Mouse (Mus musculus) CH12.LX (cell line): ENCODE results near the gene Mettl16. TPM values are rescaled to one million over a fixed set of nuclear protein-coding genes. Genes with fewer than 3 reads are reported as not detected.

Source experiments
- DNase-seq: peaks from one replicate; pipeline ENCODE4 v3.0.0-alpha.2; 2013; ENCODE audit errors: extremely low read depth
- H3K27ac ChIP-seq: 2 replicates; pipeline ENCODE4 v1.5.1; 2012; ENCODE audit warnings: low read depth, mild to moderate bottlenecking, control low read depth, moderate library complexity; ENCODE audit not compliant: insufficient read depth
- H3K27me3 ChIP-seq: replicated peaks from 2 replicates; pipeline ENCODE3; 2012; ENCODE audit warnings: inconsistent platforms
- H3K36me3 ChIP-seq, 2 experiments: replicated peaks in 1 of 2; 2 replicates each; pipeline versions ENCODE3 to v1.6.1; 2012; ENCODE audit warnings: inconsistent platforms in 1 of 2, low read length in 1 of 2, mild to moderate bottlenecking in 1 of 2, mixed read lengths in 1 of 2, moderate library complexity in 1 of 2; ENCODE audit not compliant: control insufficient read depth in 1 of 2, insufficient read depth in 1 of 2
- H3K4me1 ChIP-seq, 2 experiments: 2 replicates each; pipeline ENCODE4 v1.6.1; 2012; ENCODE audit warnings: inconsistent platforms in 1 of 2, moderate library complexity in 1 of 2; ENCODE audit not compliant: insufficient read depth in 2 of 2, control insufficient read depth in 1 of 2
- H3K4me2 ChIP-seq: 2 replicates; pipeline ENCODE4 v1.6.1; 2012; ENCODE audit warnings: low read depth, mild to moderate bottlenecking, control low read depth; ENCODE audit not compliant: poor library complexity, insufficient read depth, severe bottlenecking
- H3K4me3 ChIP-seq, 3 experiments: fragments of 150-350 bp in 1 of 3; sonication (generic) in 1 of 3; replicated peaks in 1 of 3; 2 replicates each; pipeline versions ENCODE3 to v1.5.1; 2011 to 2012; ENCODE audit warnings: low read depth in 2 of 3, low read length in 2 of 3, mild to moderate bottlenecking in 2 of 3, moderate library complexity in 2 of 3, control low read depth in 1 of 3, improper control_type of control experiment in 1 of 3, inconsistent platforms in 1 of 3, mixed read lengths in 1 of 3; ENCODE audit not compliant: poor library complexity in 1 of 3
- H3K79me2 ChIP-seq: replicated peaks from 2 replicates; pipeline ENCODE4 v1.6.1; 2012; ENCODE audit warnings: mild to moderate bottlenecking, moderate library complexity; ENCODE audit not compliant: control insufficient read depth, poor library complexity, insufficient read depth, severe bottlenecking; ENCODE audit errors: extremely low read depth
- H3K9ac ChIP-seq: 2 replicates; pipeline ENCODE4 v1.6.1; 2012; ENCODE audit warnings: low read depth, mild to moderate bottlenecking, control low read depth, moderate library complexity; ENCODE audit not compliant: insufficient read depth
- H3K9me3 ChIP-seq: replicated peaks from 2 replicates; pipeline ENCODE3; 2012; ENCODE audit warnings: low read length, inconsistent platforms, mixed read lengths
- CHD2 ChIP-seq: IDR thresholded peaks from 2 replicates; pipeline ENCODE4 v1.6.1; 2011; ENCODE audit warnings: low read length, improper control_type of control experiment
- CTCF ChIP-seq, 2 experiments: IDR thresholded peaks in 1 of 2; conservative IDR thresholded peaks in 1 of 2; 2 replicates each; pipeline ENCODE4 v1.5.1; 2011 to 2012; ENCODE audit warnings: low read depth in 2 of 2, low read length in 2 of 2, improper control_type of control experiment in 1 of 2, inconsistent platforms in 1 of 2, mild to moderate bottlenecking in 1 of 2, moderate library complexity in 1 of 2
- E2F4 ChIP-seq: IDR thresholded peaks from 2 replicates; pipeline ENCODE4 v1.6.1; 2011; ENCODE audit warnings: low read depth, low read length, improper control_type of control experiment; ENCODE audit not compliant: insufficient replicate concordance
- ETS1 ChIP-seq: conservative IDR thresholded peaks from 2 replicates; pipeline ENCODE4 v1.6.1; 2012; ENCODE audit warnings: low read depth, mild to moderate bottlenecking, inconsistent platforms, low read length, improper control_type of control experiment, moderate library complexity
- GABPA ChIP-seq: IDR thresholded peaks from 2 replicates; pipeline ENCODE4 v1.6.1; 2012; ENCODE audit warnings: low read depth, low read length, improper control_type of control experiment, inconsistent platforms; ENCODE audit not compliant: insufficient replicate concordance
- MAZ ChIP-seq: IDR thresholded peaks from 2 replicates; pipeline ENCODE4 v1.6.1; 2012; ENCODE audit warnings: low read depth, mild to moderate bottlenecking, inconsistent platforms, low read length, improper control_type of control experiment, moderate library complexity
- MYC ChIP-seq: IDR thresholded peaks from 2 replicates; pipeline ENCODE4 v1.6.1; 2011; ENCODE audit warnings: low read depth, mild to moderate bottlenecking, improper control_type of control experiment, low read length
- NRF1 ChIP-seq: IDR thresholded peaks from 2 replicates; pipeline ENCODE4 v1.6.1; 2014; ENCODE audit warnings: low read depth, mild to moderate bottlenecking, inconsistent platforms, low read length, improper control_type of control experiment, moderate library complexity
- POLR2A ChIP-seq: IDR thresholded peaks from 2 replicates; pipeline ENCODE4 v1.6.1; 2011; ENCODE audit warnings: low read depth, mild to moderate bottlenecking, improper control_type of control experiment, low read length
- POLR2AphosphoS2 ChIP-seq: IDR thresholded peaks from 2 replicates; pipeline ENCODE4 v1.6.1; 2011; ENCODE audit warnings: low read depth, low read length, improper control_type of control experiment
- RAD21 ChIP-seq: IDR thresholded peaks from 2 replicates; pipeline ENCODE4 v1.6.1; 2011; ENCODE audit warnings: low read depth, mild to moderate bottlenecking, low read length, improper control_type of control experiment, moderate library complexity
- SIN3A ChIP-seq: IDR thresholded peaks from 2 replicates; pipeline ENCODE4 v1.6.1; 2012; ENCODE audit warnings: low read length, improper control_type of control experiment, inconsistent platforms
- SMC3 ChIP-seq: IDR thresholded peaks from 2 replicates; pipeline ENCODE4 v1.6.1; 2011; ENCODE audit warnings: low read depth, low read length, improper control_type of control experiment
- TBP ChIP-seq: conservative IDR thresholded peaks from 2 replicates; pipeline ENCODE4 v1.6.1; 2011; ENCODE audit warnings: low read depth, low read length, improper control_type of control experiment
- TCF12 ChIP-seq: IDR thresholded peaks from 2 replicates; pipeline ENCODE4 v1.6.1; 2014; ENCODE audit warnings: low read depth, mild to moderate bottlenecking, inconsistent platforms, low read length, improper control_type of control experiment
- USF2 ChIP-seq: conservative IDR thresholded peaks from 2 replicates; pipeline ENCODE4 v1.6.1; 2011; ENCODE audit warnings: low read depth, low read length, improper control_type of control experiment
- ZC3H11A ChIP-seq: IDR thresholded peaks from 2 replicates; pipeline ENCODE4 v1.6.1; 2012; ENCODE audit warnings: low read depth, mild to moderate bottlenecking, inconsistent platforms, low read length, improper control_type of control experiment
- ZKSCAN1 ChIP-seq: IDR thresholded peaks from 2 replicates; pipeline ENCODE4 v1.6.1; 2012; ENCODE audit warnings: low read depth, inconsistent platforms, low read length, improper control_type of control experiment, borderline replicate concordance
- ZMIZ1 ChIP-seq: IDR thresholded peaks from 2 replicates; pipeline ENCODE4 v1.6.1; 2012; ENCODE audit warnings: low read depth, mild to moderate bottlenecking, inconsistent platforms, low read length, improper control_type of control experiment
- dilution Hi-C: fragments of 300-500 bp; cut with MboI; formaldehyde crosslinking; loops from 2 replicates; pipeline ENCODE4 v1.14.3; 2020; ENCODE audit warnings: low sequenced_read_pairs; ENCODE audit not compliant: extremely low pct_unique_long_range_greater_than_20kb, extremely low pct_ligation_motif_present
- in situ Hi-C: fragments of 300-500 bp; cut with MboI; formaldehyde crosslinking; loops from 3 replicates; pipeline ENCODE4 v1.14.3; 2019; ENCODE audit warnings: low sequenced_read_pairs, low pct_ligation_motif_present, low pct_unique_long_range_greater_than_20kb, mixed read lengths
- polyA plus RNA-seq: library from polyadenylated mRNA; unstranded; fragments of >175 nt; gene quantifications from 2 replicates; pipeline ENCODE4 v1.2.1, GENCODE M21; 2012; ENCODE audit warnings: low read depth; ENCODE audit not compliant: insufficient read length
- total RNA-seq, 2 experiments: library from RNA; depleted of rRNA; stranded (reverse); fragments of 300-350 nt in 1 of 2; fragments of >200 nt in 1 of 2; gene quantifications; 2 replicates each; pipeline ENCODE4 v1.2.3; 2012 to 2014

Gene Mettl16
- total and polyA plus RNA-seq, 3 experiments, result 79.3 to 119 (median 80.0) TPM

DNA sequence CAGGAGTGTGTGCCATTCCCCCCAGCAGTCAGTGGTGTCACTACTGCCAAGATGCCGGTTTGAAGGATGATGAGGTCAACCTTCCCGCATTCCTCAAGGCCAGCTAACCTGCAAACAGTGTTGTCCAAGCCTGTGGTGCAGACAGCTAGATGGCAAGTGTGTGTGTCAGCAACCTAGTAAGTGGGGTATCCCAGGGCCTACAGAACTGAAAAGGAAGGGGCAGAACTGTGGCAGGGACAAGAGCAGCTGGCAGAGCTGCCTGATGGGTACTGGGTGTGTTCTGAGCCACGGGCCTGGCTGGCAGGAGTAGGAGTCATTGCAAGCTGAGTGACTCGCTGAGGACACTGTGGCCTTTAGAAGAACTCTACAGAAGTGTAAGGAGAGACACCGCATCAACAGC, 91.5 kb downstream of the Mettl16 start:
- in situ Hi-C loops (no loop called here), dilution Hi-C loops (no loop called here)
- peaks cover 0 to 22% of the 10 kb centered on the region in 2 experiments for H3K36me3 ChIP-seq

DNA sequence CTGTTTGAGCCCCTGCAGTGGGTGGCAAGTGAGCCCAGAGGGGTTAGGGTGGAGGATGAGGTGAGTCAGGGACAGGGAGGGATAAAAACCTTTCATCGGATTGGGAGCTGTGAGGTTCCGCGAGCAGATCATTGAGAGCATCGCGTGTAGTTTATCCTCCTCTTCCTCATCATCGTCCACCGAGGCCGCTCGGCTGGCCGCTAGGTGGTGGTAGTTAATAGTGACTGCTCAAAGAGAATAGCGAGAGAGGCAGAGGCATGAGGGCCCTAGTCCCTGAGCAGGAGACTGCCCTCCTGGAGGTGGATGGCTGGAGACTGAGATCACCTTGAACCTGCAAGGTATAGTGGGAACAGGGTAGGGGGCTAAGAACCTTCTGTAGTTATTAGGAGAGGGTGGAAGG, 92.8 kb downstream of the Mettl16 start:
- no peak overlapping the region for H3K27ac ChIP-seq
- H3K36me3 ChIP-seq, result peaks cover 0 to 27% of the 10 kb centered on the region in 2 experiments
- DNase-seq, result no peak
- H3K9me3 ChIP-seq, result no peaks in the 10 kb centered on the region
- in situ Hi-C loops (no loop called here), dilution Hi-C loops (no loop called here)
- peaks cover 0 to 7% of the 10 kb centered on the region in 2 experiments; a peak in 2 of 4 replicates for H3K4me1 ChIP-seq
- no peaks in the 10 kb centered on the region for H3K27me3 ChIP-seq
- TF ChIP-seq TCF12 (no peak), CTCF (conservative IDR thresholded peaks at IDR 0.05 in 1 of 2, IDR thresholded peaks at IDR 0.05 in 1 of 2; ENCODE audit: low read depth in 2 of 2, low read length in 2 of 2) (peak in 1 of 2 experiments; percentile 68; a peak in 2 of 4 replicates), MAZ (no peak), USF2 (no peak), SMC3 (peak; percentile 49), TBP (no peak), RAD21 (peak; percentile 61)
- H3K4me3 ChIP-seq, result no peak overlapping the region
- no peak overlapping the region for H3K9ac ChIP-seq
- no peaks in the 10 kb centered on the region for H3K79me2 ChIP-seq
- no peak overlapping the region for H3K4me2 ChIP-seq

More for the DNA sequence above, 91.5 kb downstream of the Mettl16 start:
- no peak overlapping the region for H3K4me3 ChIP-seq
- H3K27me3 ChIP-seq, result no peaks in the 10 kb centered on the region
- no peak for TF ChIP-seq ZMIZ1
- no peak for TF ChIP-seq NRF1
- TF ChIP-seq ZKSCAN1, result no peak
- no peak for TF ChIP-seq GABPA
- no peak for TF ChIP-seq E2F4
- TF ChIP-seq ZC3H11A, result no peak
- no peak for TF ChIP-seq POLR2A
- no peak for TF ChIP-seq MYC
- no peak for TF ChIP-seq POLR2AphosphoS2
- TF ChIP-seq SIN3A, result no peak
- TF ChIP-seq CHD2, result no peak
- TF ChIP-seq ETS1, result no peak
- H3K9me3 ChIP-seq, result no peaks in the 10 kb centered on the region
- DNase-seq, result no peak
- no peak overlapping the region for H3K9ac ChIP-seq
- H3K79me2 ChIP-seq, result no peaks in the 10 kb centered on the region
- no peak overlapping the region for H3K27ac ChIP-seq
- H3K4me2 ChIP-seq, result no peak overlapping the region
- peaks cover 0 to 14% of the 10 kb centered on the region in 2 experiments; a peak in 2 of 4 replicates for H3K4me1 ChIP-seq
